Mouse (Mus musculus) adipocyte (in vitro differentiated cells): ENCODE results near the gene Trpm8.

Experiments used
- DNase-seq: peaks from one replicate; pipeline ENCODE4 v3.0.0-alpha.2; 2016; ENCODE audit warnings: low spot score

Trpm8 gene

DNA sequence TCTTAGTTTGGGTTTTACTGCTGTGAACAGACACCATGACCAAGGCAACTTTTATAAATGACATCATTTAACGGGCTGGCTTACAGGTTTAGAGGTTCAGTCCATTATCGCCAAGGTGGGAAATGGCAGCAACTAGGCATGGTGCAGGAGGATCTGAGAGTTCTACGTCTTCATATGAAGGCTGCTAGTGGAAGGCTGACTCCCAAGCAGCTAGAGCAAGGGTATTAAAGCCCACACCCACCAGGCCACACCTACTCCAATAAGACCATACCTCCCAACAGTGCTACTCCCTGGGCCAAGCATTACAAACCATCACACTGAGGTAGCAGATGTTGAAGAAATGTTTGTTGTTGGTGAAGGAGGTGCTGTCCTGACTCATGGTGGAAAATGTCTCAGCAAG, 78.2 kb downstream of the Trpm8 start:
- DNase-seq: no peak

DNA sequence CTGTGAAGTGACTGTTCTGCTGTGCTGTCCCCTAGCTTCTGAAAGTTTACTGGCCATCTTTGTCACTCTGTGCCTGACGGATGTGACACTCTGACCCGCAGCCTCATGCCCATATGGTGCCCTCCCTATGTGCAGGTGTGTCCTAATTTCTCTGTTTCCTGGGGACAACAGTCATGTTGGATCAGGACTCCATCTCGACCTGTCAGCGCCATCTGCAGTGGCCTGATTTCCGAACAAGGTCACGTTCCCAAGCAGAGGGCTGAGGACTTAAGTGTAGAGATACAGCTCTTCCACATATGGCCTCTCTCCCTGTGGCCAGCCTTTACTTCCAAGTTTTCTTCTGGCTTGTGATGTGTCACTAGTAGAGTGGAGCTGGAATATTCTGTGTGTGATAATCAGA, 79.2 kb downstream of the Trpm8 start:
- DNase-seq: no peak

DNA sequence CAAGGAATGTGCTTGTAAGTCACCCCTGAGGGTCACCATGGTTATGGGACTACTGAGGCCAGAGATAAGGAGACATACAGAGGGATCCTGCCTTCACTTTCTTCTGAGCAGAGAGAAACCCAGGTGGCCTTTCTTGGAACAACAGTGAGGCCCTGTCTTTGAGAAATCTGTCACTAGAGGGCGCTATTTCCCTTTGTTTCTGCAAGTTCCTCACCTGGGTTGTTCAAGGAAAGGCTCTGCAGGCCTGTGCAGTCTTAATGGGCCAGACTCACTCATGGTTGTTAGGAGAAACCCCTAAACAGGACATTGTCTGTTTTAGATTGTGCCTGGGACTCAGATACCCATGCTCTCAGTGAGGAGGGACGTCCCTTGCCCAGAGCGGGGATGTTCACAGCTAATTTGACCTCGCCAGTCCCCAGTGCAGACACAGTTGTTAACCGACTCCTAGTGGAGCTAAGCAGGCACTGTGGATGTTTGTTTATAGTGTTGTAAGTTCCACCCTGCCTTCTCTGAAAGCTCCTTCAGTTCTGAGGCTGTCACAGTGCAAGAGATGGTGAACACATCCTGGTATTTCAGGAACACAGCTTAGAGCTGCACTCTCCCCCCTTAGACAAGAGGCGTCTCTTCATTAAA, 80.1 kb downstream of the Trpm8 start:
- peak; percentile 51 for DNase-seq

DNA sequence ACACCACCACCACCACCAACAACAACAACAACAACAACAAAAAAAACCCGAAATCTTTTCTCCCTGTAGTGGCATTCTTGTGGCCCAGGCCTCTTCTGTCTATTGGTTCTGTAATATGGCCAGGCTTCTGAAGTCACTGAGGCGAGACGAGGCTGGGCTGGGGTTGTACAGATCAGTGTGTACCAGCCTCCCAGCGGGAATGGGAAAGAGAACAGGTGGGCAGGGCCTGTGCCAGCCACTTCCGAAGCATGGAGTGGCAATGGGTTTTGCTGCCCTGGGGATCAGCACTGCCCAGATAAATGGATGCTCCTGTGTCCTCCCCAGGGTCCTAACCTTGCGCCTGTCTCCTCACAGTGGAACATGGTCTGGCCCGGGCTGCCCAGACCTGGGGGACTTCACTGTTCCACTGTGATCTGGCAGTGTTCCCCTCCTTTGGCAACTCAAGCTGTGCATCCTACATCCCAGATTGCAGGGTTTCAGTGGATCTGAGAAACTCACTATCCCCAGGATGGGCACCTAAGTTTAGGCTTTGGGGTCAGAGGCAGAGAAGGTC, 80.7 kb downstream of the Trpm8 start:
- no peak for DNase-seq

DNA sequence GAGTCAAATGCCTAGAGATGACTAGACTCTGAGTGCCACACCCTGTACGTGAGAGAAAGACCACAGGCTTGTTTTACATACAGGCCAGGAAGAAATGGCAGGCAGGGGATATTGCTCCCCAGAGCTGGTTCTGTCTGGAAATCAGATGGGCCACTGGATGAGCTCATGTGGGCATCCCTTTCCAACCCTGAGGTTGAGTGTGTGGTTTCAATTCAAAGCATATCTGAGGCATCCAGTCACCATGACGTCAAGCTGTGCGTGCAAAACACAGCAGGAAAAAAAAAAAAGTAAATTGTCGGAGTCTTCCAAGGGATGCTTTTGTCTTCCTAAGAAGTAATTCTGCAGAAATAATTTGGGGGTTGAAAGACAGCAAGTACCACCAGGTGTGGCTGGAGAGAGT, 83.6 kb downstream of the Trpm8 start:
- DNase-seq: no peak

DNA sequence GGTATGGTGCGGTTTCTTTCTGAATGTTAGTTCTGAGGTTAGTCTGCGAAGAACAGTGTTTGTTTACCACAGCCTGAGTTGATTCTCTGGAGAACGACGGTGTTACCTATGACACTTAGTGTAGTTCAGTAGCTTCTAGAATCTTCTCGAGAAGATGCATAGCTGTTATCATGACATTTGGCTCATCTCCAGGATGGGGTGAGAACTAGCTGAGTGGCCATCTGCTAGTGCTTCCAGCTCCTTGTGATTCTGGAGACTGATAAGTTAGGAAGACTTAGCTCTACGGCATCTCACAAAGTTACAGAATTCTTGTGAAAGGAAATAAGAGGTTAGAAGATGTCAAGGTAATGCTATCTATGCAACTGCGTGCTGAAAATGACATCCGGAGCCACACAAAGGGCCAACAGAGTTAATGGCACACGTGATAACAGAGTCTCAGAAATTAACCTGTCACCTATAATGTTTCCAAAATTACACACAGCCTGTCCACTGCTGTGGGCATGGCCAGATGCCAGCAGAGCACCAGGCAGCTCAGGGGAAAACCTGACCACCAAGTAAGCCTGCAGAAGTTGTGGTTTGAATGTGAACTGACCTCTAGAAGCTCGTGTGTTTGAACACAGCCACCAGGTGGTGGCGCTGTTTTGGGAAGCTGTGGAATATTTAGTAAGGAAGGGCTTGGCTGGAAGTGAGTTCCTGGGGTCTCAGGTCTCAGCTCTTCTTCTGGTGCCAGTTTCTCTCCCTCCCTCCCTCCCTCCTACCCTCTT, 89.6 kb downstream of the Trpm8 start:
- no peak for DNase-seq

DNA sequence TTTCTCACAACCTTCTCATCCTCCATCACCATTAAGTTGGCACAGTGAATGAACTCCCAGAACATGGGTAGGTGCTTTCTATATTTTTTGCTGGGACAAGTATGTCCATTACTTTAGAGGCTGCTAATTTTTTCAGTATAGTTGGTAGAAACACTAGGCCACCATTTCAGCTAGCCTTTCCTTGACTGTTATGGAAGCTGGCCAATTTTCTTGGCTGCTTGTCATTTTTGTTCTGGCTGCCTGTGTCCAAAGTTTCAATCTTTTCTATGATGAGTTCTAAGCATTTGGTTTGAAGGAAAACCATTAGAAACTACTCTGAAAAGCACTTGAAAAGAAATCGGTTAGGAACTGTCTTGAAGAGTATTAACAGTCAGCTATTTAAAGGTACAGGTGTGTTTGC, 101.0 kb downstream of the Trpm8 start:
- peak; percentile 58 for DNase-seq

DNA sequence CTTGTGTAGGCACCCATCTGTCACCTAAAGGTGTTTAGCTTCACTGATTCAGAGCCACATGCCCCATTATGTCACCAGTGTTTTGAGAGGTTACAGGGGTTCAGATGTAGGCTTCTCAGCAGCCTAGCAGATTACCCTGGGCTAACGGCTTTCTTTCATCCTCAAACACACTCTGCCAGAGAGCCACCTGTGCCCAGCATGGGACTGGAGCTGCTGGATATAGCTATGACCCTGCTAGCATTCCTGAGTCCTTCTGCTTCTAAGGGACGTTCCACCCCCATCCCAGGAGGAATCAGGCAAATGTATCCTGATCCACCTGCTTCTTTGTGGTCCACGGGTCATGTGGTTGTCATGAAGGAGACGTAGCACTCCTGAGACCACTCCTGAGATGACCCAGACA, 114.2 kb downstream of the Trpm8 start:
- no peak for DNase-seq

DNA sequence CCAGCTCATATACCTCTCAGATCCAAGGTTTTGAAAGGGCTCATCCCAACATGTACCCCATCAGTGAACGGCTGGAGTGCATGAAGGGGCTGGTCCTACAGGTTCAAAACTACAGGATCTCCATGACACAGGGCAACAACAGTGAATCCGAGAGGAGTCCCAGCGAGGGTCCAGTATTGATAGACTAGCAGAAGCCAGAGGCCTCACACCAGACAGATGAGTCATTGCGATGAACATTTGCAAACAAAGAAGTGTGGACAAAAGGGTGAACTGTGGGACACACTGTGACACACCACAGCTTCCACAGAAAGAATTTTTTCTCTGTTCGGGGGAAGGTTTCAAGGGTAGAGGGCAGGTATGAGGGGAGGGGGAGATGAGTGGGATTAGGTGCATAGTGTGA, 115.9 kb downstream of the Trpm8 start:
- DNase-seq: no peak

DNA sequence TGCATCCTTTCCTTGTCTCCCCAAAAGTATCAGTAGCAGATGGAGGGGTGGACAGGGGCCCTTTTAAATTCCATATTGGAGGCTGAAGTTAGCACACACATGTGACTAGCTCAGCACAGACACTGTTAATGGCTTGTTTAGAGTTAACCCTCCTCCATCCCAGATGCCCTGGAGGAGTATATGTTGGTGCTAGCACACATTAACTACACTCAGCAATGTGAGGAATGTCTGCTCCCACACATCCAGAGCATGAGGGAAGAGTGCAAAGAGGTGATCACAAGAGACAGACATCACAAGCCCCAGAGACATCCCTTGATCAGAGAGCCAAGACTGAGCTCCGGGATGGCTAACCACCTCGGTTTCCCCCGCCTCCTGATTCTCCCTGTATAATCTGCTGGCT, 125.9 kb downstream of the Trpm8 start:
- no peak for DNase-seq

DNA sequence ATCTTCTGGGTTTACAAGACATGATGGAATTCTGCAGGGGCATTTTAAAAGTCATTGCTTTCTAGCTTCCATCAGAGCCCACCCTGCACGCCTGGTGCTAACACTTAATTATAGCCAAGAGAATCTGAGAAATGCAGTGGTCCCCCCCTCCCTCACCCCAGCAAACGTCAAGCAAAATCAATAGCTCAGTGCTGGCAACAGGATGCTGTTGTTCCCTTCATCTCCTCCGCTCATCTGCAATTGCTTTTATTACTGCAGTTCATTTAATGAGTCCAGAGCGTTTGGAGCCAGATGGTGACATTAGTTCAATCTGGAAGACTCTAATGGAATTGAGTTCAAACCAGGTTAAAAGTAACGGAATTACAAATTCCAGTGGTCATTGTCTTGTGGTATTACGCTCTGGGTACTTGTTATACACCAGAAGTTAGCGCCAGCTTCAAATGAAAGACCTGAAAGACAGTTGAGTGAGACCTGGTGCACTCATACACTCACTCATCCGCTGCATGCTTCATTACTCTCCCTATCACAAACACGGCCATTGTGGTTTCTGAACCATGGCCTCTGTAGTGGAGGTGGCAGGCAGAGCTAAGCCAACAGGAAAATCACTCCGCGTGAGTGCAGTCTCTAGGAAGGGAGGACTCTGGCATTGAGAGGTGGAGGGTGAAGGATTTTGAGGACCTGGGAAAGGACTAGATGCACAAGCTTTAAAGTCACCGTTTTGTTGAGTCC, 128.8 kb downstream of the Trpm8 start:
- DNase-seq: no peak

DNA sequence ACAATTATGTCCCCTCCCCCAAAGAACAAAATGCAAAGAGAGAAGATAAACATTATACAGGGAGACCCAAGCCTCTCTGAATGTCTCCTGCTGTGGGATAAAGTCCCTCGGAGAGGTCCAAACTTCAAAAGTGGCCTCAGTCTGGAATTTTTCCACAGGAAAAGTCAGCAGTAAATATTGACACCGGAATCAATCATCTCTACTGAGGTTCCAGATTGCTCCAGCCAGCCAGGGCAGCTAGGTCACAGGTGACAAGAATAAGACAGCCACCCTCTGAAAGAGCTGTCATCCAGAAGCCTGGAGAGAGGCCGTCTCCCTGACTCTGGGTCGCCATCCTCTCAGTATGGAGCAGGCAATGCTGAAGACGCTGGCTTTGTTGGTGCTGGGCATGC, 129.3 kb downstream of the Trpm8 start, which contains the start of gene Spp2:
Gene Spp2, plus strand, starts transcription at position 155 of the 392 bp plus-strand sequence.
- DNase-seq: no peak

DNA sequence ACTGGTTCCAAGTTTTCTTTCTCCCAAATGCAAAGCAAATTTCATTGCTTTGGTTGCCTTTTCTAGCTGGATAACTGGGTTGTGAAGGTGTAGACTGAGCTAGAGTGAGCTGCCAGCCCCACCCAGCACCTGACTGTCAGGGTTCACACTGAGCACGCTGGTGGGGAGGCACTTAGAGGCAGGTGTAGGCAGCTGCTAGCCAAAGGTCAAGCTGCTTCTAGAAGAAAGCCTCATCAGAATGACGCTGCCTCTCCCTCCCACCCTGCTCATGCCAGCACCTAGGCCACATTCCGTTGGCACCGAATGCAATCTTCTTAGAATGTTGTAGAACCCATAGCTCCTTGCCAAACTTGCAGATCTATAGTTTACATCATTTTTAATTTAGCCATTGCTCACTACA, 130.9 kb downstream of the Trpm8 start:
- DNase-seq: no peak

DNA sequence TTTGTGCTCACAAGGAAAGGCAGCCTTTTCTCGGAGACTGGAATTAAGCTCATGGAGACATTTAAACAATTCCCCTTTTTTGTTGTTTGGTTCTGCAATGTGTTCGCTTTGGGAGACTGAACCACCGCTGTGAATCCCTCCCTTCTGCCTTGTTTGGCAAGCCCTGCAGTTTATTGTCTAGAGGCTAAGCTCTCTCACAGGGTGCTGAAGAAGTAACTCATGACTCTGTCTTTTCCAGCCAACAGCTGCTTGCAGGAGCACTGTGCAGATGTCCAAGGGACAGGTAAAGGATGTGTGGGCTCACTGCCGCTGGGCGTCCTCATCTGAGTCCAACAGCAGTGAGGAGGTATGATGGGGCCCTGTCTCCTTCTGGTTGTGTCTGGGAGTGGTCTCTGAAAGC, 134.6 kb downstream of the Trpm8 start:
- DNase-seq: no peak

DNA sequence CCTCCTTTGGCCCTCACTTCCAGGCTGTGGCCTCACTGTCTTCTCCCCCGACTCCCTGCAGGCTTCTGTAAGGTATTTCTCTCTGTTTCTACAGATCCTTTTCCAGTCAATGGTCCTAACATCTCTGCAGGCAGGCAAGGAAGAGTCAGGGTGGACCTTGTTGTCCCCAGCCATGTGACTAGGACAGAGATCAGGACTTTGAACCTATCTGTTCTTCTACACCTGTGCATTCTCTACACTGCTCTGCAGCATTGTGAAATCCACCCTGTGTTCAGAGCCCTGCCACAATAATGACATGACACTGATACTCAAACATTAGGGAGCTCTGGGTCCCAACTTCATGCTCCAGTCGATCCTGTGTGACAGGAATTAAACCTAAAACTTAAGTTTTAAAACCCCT, 141.5 kb downstream of the Trpm8 start:
- DNase-seq: no peak

DNA sequence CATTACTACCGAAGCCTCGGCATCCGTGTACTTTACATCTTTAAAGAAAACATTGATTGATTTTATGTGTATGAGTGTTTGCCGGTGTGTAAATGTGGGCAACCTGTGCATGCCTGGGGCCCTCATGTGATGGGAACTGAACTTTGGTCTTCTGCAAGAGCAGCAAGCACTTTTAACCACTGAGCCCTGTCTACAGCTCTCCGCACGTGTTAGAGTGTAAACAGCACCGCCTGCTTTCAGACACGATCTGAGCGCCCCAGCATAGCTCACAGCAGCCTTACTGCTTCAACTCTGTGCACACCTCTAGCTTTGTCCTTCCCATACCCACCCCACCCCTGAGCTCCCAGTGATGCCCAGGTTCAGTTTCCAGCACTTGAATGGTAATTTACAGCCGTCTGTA, 144.6 kb downstream of the Trpm8 start:
- DNase-seq: no peak

DNA sequence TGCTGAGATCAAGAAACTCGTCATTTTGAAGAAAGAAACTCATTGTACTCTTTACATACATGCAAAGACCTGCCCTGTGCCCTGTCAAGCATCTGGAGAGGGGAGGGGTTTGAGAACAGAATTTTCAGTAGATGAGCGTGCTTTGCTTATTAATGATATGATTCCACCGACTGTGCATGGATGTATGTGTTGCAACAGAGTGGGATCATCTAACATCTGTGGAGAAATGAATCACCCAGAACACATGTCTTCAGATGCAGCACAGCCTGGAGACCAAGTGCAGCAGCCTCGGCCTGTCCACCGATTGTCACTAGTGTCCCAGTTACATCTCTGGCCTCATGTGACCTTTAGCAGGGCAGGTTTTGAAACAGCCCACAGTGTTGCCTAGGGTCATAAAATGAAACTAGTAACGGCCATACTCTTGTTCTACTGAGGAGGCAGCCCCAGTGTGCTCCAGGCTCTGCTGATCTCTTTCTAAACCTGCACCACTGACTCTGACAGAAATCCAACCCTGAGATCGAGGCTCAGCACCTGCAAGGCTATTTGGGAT, 145.5 kb downstream of the Trpm8 start:
- peak; percentile 7 for DNase-seq

DNA sequence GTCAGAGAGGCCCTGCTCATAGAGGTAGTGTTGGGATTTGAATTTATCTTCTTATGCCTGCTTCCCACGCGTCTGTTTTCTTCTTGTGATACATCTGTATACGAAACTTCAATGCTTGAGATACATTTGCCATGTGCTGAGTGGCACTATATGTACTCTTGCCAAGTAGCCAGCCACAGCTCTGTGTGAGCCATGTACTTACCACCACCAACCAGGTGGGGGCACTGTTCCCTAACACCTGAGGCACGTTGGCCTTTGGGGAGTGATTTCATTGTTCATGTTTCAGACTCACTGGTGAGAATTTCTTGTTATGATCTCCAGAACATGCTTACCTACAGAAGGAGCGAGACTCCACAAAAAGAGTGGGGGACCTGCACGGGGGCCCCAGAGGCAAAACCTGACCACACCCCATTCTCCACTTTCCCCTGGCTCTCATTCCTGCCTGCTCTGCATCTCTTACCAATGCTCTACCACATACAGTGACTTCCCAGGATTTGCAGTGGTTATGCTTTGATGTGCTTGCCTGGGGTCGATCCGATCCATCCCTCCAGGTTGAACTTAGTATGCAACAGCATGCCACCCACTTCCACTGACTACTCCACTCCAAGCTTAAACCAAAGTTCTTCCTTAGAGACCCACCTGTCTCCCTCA, 147.3 kb downstream of the Trpm8 start:
- DNase-seq: peak; percentile 84

DNA sequence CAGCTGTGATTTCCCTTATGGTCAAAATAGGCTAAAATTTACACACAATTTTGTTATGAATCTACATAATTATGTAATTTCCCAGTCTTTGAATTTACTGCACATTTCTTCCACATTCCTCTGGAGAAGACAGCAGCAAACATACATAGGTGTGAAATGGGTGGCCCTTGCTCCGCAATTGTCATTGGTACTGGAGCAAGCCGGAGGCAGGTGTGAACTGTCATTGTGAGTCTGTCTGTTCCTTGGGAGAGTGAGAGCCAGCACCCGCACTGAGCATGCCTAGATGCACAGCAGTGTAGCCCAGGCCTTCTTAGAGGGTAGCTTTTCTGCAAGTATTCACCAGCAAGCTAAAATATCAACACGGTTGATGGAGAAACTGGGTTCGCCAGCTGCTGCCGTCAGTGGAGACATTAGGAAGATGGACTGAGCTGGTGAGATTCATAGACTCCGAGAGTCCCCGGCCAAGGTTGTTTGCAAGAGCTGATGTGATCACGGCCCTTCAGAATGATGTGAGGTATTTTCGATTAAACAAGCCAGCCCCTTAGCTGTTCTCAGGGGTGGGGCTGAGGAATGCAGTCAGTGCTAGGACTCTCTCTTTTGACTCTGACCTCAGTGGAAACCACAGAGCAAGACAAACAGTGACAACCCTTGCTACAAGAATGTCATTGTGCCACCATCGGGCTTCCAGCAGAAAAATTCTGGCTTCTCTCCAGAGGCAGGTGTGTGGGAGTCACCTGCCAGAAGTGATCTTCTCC, 150.7 kb downstream of the Trpm8 start:
- DNase-seq: no peak

DNA sequence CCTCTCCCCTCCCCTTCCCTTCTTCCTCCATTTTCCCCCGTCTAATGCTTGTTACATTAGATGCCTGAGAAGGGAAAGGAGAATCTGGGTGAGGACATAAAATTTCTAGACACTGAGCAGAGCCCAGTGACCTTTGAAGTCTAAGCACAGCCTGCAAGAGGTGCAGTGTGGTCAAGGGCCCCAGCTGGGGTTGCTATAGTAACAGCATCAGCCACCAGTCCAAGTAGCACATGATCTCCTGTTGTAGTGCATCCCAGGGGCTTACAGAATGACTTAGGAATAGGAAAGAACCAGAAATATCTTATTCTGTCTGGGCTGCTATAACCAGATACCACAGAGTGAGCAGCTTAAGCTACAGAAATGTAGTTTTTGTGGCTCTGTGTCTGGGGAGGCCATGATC, 152.0 kb downstream of the Trpm8 start:
- no peak for DNase-seq

DNA sequence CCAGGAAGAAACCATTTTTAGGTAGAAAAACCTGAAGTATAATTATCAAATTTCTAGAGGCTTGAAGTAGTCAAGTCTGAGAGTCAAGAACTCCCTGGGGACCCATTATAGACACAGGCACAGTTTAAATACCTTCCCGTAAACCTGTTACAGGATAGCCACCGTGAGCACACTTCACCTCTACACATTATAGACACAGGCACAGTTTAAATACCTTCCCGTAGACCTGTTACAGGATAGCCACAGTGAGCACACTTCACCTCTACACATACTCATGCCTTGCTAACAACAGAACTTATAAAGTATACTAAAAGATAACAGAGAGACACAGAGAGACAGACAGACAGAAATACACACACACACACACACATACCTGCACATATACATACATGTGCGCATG, 153.8 kb downstream of the Trpm8 start:
- DNase-seq: no peak
